Mouse (Mus musculus) heart, embryonic 15.5 days (tissue): ENCODE data around the gene Ezh1. TPM values are rescaled to one million over a fixed set of nuclear protein-coding genes. Genes with fewer than 3 reads are reported as not detected.

ENCODE experiments used
- ATAC-seq: fragments of 200-750 bp; cut with Nextera tagmentation; replicated peaks from 2 replicates; pipeline ENCODE4 v1.8.0; 2017; ENCODE audit warnings: low read depth, moderate TSS enrichment; ENCODE audit not compliant: insufficient number of reproducible peaks, insufficient read depth, low FRiP score
- H3K27ac ChIP-seq: fragments of 300-500 bp; sonication (generic); 2 replicates; pipeline ENCODE4 v1.5.1; 2015; ENCODE audit warnings: mild to moderate bottlenecking, inconsistent platforms
- H3K27me3 ChIP-seq: fragments of 300-500 bp; sonication (generic); 2 replicates; pipeline ENCODE4 v1.6.1; 2015; ENCODE audit warnings: inconsistent platforms
- H3K36me3 ChIP-seq: fragments of 300-500 bp; sonication (generic); 2 replicates; pipeline ENCODE4 v1.6.1; 2015; ENCODE audit warnings: mild to moderate bottlenecking, inconsistent platforms
- H3K4me1 ChIP-seq: fragments of 300-500 bp; sonication (generic); replicated peaks from 2 replicates; pipeline ENCODE4 v1.6.1; 2015; ENCODE audit warnings: inconsistent platforms
- H3K4me2 ChIP-seq: fragments of 300-500 bp; sonication (generic); 2 replicates; pipeline ENCODE4 v1.6.1; 2015; ENCODE audit warnings: inconsistent platforms, mild to moderate bottlenecking, moderate library complexity
- H3K4me3 ChIP-seq: fragments of 300-500 bp; sonication (generic); 2 replicates; pipeline ENCODE4 v1.5.1; 2015; ENCODE audit warnings: mild to moderate bottlenecking, inconsistent platforms
- H3K9ac ChIP-seq: fragments of 300-500 bp; sonication (generic); 2 replicates; pipeline ENCODE4 v1.6.1; 2015; ENCODE audit warnings: mild to moderate bottlenecking, inconsistent platforms
- H3K9me3 ChIP-seq: fragments of 300-500 bp; sonication (generic); replicated peaks from 2 replicates; pipeline ENCODE4 v1.6.1; 2016; ENCODE audit warnings: inconsistent platforms
- WGBS: fragments of 180-500 bp; shearing (Covaris S2); methylation state at CpG from one replicate; pipeline ENCODE4 v1.1.7; 2015; ENCODE audit warnings: mixed read lengths; 5-methylcytosine and 5-hydroxymethylcytosine counted together
- polyA plus RNA-seq: library from polyadenylated mRNA; unstranded; fragments of >200 nt; fragmentation: Nextera tagmentation; extraction: Ambion mirVana; gene quantifications from 2 replicates; pipeline ENCODE4 v1.2.1, GENCODE M21; 2015

Gene Ezh1
- polyA plus RNA-seq, 1 experiment from 2014 or later = 13.3 TPM

DNA sequence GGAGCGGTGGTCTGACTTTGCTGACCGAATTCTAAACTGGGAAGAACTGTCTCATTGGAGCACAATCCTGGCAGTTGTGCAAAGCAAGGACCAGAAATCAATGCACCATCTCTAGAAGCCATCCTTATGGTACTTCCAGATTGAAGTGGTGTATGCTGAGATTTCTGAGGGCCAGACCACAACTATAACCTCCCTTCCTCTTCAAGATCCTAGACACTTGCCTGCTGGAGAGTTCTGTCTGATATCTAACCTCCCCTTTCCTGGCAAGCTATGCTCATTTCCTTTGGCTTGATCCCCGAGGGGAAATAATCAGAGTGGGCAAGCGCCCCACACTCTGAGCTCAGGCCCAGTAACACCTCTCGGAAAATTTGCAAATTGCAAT lies 53.8 kb downstream of the Ezh1 start:
- 17% methylated on average over 5 of the region's 5 CpGs for WGBS
- H3K9ac ChIP-seq = peak overlapping the region; percentile 57
- ATAC-seq = no peak
- H3K36me3 ChIP-seq = peaks cover 7% of the 10 kb centered on the region
- H3K4me3 ChIP-seq = peak overlapping the region; percentile 59
- no peaks in the 10 kb centered on the region for H3K9me3 ChIP-seq
- H3K4me2 ChIP-seq = peak overlapping the region; percentile 71
- peak overlapping the region; percentile 94 for H3K27ac ChIP-seq
- peaks cover 19% of the 10 kb centered on the region for H3K27me3 ChIP-seq
- peaks cover 78% of the 10 kb centered on the region for H3K4me1 ChIP-seq

DNA sequence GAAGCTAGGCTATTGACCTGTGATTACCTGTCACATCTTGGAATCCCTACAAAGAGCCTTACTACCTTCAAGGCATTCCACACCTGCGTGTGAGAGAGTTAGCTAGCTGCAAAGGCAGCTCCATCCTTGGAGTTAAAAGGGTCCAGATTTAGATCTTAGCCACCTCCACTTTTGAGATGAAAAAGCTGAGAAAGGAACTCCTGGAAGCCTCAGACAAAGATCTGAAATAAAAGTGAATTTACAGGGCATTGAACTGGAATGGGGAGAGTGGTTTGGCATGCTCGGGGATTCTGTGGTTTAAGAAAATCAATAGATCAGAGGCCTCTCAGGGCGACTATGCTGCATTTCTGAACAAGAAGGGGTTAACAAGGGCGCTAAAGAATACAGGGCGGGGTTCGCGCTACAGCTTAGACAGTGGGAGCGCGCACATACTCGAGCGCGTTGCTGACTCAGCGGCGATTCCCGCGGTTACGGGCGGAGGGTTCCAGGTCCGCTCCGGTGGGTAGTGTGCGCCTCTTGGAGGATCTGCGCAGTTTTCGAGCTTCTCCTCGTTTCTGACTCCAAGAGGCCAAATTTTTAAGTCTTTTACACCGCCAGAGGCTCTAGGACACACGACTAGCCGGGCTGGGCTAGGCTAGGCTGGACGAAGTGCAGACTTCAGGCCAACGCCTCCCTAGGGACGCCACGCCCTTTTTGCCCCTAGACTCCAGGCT lies 54.4 kb downstream of the Ezh1 start:
- H3K27ac ChIP-seq = peak overlapping the region; percentile 94
- H3K4me1 ChIP-seq = peaks cover 72% of the 10 kb centered on the region
- peak overlapping the region; percentile 57 for H3K9ac ChIP-seq
- H3K4me3 ChIP-seq = peak overlapping the region; percentile 59
- under 1% methylated on average over 31 of the region's 31 CpGs for WGBS
- peaks cover 13% of the 10 kb centered on the region for H3K36me3 ChIP-seq
- H3K4me2 ChIP-seq = peak overlapping the region; percentile 71
- H3K9me3 ChIP-seq = no peaks in the 10 kb centered on the region
- peaks cover 19% of the 10 kb centered on the region for H3K27me3 ChIP-seq
- peak; percentile 53 for ATAC-seq

DNA sequence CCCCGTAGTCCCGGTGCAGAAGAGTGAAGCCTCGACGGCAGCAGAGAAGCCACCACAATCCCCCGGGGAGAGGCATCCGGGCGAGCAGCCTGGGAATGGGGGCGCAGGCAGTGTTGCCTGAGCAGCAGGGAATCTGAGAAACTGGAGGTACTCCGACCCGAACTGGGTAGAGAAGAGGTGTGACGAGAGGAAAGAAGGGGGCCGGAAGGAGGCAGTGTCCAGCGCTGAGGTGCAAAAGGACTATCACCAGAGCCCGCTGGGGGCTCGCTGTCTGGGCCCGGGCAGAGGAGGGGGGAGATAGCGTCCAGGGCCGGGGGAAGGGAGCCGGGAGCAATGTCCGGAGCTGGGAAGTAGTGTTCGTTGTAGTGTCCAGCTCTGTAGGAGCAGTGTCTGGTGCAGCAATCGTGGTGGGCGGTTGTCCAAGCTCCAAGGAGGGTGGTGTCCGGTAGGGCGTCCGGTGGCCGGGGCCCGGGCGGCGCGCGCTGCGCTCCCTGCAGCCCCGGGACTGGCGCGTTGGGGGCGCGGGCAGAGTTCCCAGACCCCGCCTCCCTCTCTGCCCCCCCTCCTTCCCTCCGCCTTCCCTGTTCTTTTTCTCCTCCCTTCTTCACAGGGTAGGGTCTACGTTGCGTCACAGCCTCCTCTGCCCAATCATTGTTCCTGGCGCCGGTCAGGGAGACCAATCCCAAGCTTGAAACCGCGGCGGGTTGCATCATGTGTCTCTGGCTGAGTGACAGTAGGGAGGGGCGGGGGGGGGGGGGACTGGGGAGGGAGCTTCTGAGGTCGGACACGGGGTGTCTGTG lies 55.3 kb downstream of the Ezh1 start, which contains the start of gene Plekhh3:
TSS of gene Plekhh3 (minus strand) at position 541 of the 800 bp plus-strand sequence.
- Histone ChIP-seq H3K4me3 (peak within 1 kb of the TSS; percentile 82), H3K4me1 (peaks cover 64% of the 10 kb centered on the region), H3K4me2 (peak within 1 kb of the TSS; percentile 91), H3K27me3 (peaks cover 22% of the 10 kb centered on the region), H3K36me3 (peaks cover 22% of the 10 kb centered on the region), H3K27ac (peak within 1 kb of the TSS; percentile 94), H3K9me3 (no peaks in the 10 kb centered on the region), H3K9ac (peak within 1 kb of the TSS; percentile 71)
- WGBS = under 1% methylated on average over 39 of the region's 50 CpGs
- peak; percentile 93 for ATAC-seq

DNA sequence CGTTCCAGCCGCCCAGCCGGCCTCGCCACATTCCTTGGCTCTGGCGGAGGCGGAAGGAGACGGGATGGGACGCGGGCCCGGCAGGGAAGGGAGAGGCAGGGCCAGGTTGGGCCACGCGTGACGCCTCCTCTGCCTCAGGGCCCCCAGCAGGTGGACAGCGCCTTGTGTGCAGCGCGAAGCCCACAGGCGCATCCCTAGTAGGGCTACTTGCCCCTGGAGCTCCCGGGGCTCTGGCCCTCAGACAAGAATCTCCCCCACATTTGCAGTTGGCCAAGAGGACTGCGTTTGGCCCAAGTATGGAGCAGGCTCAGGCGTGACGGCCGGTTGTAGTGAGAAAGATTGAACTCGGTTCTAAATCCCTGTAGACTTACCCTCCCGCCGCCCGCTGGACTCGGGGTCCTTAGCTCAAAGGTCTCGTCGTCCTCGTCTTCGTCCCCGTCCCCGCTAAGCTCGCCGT lies 55.9 kb downstream of the Ezh1 start, which contains the start of gene Cntnap1:
TSS of gene Cntnap1 (plus strand) at position 170 of the 457 bp plus-strand sequence.
- H3K4me1 ChIP-seq = peaks cover 59% of the 10 kb centered on the region
- peak within 1 kb of the TSS; percentile 91 for H3K4me2 ChIP-seq
- H3K4me3 ChIP-seq = peak within 1 kb of the TSS; percentile 82
- H3K9ac ChIP-seq = peak within 1 kb of the TSS; percentile 71
- H3K9me3 ChIP-seq = no peaks in the 10 kb centered on the region
- H3K36me3 ChIP-seq = peaks cover 26% of the 10 kb centered on the region
- no peak for ATAC-seq
- peak within 1 kb of the TSS; percentile 91 for H3K27ac ChIP-seq
- H3K27me3 ChIP-seq = peaks cover 25% of the 10 kb centered on the region
- WGBS = under 1% methylated on average over 35 of the region's 35 CpGs

DNA sequence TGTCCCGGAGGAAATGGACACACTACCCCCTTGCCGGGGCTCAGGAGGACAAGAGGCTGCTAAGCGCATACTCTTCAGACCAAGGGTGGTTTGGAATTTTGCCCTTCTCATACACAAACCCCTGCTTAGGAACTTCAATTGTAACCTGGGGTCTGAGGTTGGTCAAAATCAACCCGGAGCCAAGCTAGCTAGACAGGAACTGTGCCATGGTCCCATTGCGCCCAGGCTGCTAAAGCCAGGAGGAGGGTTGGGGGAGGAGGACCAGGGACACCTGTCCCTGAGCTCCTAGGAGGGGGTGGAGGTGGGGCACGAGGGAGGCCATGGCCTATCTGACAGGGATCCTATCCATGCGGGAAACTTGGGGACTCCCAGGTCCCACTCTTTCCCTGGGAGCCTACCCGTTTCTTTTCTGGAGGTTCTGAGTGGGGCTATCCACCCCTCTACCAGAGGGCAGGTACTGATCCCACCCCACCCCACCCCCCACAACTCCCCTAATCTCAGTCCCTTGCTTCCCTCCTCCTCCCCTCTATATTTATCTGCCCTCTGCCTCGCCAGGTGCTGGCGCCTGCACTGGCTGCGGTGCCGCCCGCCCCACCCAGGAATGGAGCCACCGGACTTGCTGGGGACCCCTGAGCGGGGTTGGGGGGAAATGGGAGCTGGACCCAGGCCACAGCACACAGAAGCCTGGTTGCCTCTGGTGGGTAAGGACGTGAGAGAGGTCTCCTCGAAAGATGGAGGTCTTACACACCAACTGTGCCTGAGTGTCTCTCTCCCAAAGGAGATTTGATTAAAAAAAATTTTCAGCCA lies 56.8 kb downstream of the Ezh1 start:
- H3K4me1 ChIP-seq = peaks cover 55% of the 10 kb centered on the region
- H3K27me3 ChIP-seq = peaks cover 30% of the 10 kb centered on the region

DNA sequence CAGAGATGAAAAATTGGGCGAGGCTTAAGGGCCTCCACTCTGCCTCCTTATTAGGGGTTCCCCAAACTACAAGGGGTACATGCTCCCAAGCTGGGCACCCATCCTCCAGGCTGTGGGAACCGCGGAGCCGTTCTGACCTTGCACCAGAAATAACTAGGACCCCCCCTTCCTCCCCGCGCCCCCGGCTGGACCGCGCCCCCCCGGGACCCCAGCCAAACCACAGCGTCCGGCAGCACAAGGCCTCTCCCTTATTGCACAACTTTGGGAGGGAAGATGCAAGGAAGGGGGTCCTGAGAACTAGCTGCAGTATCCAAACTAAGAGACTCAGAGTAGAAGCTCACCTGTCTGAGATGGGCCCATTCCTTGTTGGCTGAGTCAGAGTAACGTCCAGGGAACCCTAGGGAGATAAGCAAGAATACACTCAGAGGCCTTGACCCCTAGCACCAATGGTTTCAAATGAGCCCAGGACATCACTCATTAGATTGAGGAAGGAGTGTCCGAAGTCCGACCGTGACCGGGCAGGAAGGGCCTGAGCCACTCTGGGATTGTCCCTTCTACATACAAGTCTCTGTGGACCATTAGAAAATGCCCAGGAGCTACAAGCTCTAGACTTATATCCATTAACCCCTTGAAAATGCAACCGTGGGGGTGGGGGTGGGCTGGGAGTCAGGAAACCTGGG lies 57.8 kb downstream of the Ezh1 start:
- H3K27ac ChIP-seq = no peak overlapping the region
- no peaks in the 10 kb centered on the region for H3K9me3 ChIP-seq
- H3K9ac ChIP-seq = peak overlapping the region; percentile 71; the same call in 1 of the 2 replicates
- peaks cover 52% of the 10 kb centered on the region for H3K4me1 ChIP-seq
- peak overlapping the region; percentile 91 for H3K4me2 ChIP-seq
- 67% methylated on average over 18 of the region's 18 CpGs for WGBS
- H3K4me3 ChIP-seq = peak overlapping the region; percentile 82
- H3K36me3 ChIP-seq = peaks cover 44% of the 10 kb centered on the region
- ATAC-seq = no peak
- peaks cover 40% of the 10 kb centered on the region for H3K27me3 ChIP-seq

More for the DNA sequence above, 56.8 kb downstream of the Ezh1 start:
- Histone ChIP-seq H3K4me3 (peak overlapping the region; percentile 82), H3K9ac (peak overlapping the region; percentile 71), H3K27ac (peak overlapping the region; percentile 91; the same call in 1 of the 2 replicates), H3K9me3 (no peaks in the 10 kb centered on the region), H3K4me2 (peak overlapping the region; percentile 91), H3K36me3 (peaks cover 34% of the 10 kb centered on the region)
- no peak for ATAC-seq
- WGBS = 17% methylated on average over 17 of the region's 17 CpGs

DNA sequence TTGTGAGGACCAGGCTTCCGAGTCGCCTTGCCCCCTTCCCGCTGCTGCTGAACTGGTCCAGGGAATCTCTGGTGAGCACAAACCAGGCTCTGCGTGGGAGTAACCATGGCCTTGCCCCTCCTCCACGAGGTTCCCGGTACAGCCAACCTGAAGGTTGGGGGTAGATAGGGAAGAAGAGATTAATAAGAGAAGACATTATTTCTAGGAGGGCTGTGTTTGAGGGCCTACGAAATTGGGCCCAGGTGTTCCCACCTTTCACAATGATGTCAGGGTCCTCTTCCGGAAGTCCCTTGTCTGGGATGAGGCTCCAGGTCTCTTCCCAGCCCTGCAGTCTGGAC lies 58.3 kb downstream of the Ezh1 start:
- Histone ChIP-seq H3K36me3 (peaks cover 47% of the 10 kb centered on the region), H3K27me3 (peaks cover 42% of the 10 kb centered on the region), H3K27ac (no peak overlapping the region), H3K4me1 (peaks cover 50% of the 10 kb centered on the region), H3K9me3 (no peaks in the 10 kb centered on the region), H3K4me3 (no peak overlapping the region), H3K4me2 (no peak overlapping the region), H3K9ac (no peak overlapping the region)
- 62% methylated on average over 8 of the region's 8 CpGs for WGBS
- ATAC-seq = no peak

DNA sequence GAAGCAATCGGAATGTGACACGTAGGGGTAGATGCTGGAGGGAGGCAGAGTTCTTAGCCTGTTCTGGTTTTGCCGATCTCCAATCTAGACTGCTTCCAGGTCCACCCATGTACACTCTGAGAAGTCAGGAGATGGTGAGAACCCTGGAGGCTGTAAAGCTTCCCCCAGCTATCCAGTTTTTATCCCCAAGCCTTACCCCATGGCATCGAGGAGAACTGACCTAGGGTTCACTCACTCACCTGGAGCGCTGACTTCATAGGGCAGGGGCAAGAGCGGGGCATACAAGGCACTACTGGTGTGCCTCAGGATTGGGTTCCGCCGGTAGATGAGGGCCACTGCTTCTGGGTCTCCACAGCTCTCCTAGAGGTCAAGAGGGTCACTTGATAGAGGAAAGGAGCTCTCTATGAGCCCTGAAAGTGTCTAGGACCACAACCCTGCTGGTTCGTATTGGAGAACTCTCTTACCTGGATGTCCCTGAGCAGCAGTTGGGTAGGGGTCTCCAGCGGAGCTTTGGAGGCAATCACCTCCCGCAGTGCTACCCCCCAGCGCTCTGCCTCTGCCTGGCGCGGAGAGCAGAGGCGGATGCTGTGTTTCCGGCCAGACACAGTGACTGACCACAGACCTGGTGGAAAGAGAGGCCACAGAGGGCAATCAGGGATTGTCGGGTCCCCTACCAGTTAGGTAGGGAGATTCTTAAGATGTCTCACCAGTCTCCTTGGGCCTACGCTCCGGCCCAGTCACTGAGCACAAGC lies 58.9 kb downstream of the Ezh1 start:
- peaks cover 42% of the 10 kb centered on the region for H3K27me3 ChIP-seq
- H3K4me1 ChIP-seq = peaks cover 49% of the 10 kb centered on the region
- H3K4me2 ChIP-seq = no peak overlapping the region
- no peak overlapping the region for H3K4me3 ChIP-seq
- no peak overlapping the region for H3K9ac ChIP-seq
- H3K9me3 ChIP-seq = no peaks in the 10 kb centered on the region
- 71% methylated on average over 19 of the region's 19 CpGs for WGBS
- ATAC-seq = no peak
- no peak overlapping the region for H3K27ac ChIP-seq
- H3K36me3 ChIP-seq = peaks cover 47% of the 10 kb centered on the region

DNA sequence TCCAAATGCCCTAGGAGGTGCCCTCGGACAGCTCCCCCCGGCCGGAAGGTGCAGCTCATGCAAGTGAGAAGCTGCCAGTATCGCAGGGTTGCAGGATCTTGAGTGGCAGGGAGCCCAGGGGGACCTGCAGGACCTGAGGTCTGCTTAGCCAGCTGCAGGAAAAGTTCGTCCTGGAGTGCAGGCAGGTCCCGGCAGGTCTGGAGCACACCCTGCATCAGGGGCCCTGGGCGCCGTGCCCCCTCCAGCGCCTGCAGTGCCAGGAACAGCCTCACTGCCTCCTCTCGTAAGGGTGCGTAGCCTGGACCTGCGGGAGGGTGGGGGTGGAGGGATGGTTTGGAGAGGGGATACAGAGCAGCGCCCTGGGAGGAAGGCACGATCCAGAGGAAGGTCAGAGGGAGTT lies 59.9 kb downstream of the Ezh1 start:
- Histone ChIP-seq H3K4me1 (peaks cover 41% of the 10 kb centered on the region), H3K4me2 (no peak overlapping the region), H3K9ac (no peak overlapping the region), H3K27ac (no peak overlapping the region), H3K9me3 (no peaks in the 10 kb centered on the region), H3K4me3 (no peak overlapping the region), H3K27me3 (peaks cover 42% of the 10 kb centered on the region), H3K36me3 (peaks cover 54% of the 10 kb centered on the region)
- 76% methylated on average over 14 of the region's 14 CpGs for WGBS
- ATAC-seq = no peak
